Mouse (Mus musculus): ENCODE results near the gene Il7r. TPM values are rescaled to one million over a fixed set of nuclear protein-coding genes. Genes with fewer than 3 reads are reported as not detected.

Gene Il7r
- polyA plus RNA-seq (2012; rRNA removed), result 0.06 and 0.11 TPM in 2 replicates

DNA sequence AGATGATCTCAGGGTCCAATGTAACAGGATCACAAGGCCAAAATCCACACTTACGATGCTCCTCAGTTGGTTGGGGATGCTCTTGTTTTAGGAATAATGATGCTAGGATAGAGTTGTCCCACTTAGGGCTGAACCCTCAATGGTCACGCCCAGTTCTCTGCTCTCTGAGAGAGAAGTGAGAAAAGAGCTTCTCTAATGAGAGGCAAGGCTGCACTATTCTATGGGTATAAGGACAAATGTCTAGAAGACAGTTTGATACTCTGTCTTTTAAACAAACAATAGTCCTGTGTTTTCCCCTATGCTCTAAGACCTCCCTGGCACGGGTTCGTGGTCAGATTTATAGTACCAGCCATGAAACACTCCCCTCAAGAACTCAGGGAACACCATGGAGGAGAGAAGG, at the start of gene Il7r:
Il7r (minus strand) TSS at position 101 of the 400 bp plus-strand sequence.

Other genes starting within 250 kb of the Il7r start
- not detected in 2 replicates for gene Ugt3a2, start 194.6 kb downstream of the Il7r start, polyA plus RNA-seq (2012; rRNA removed)
- gene Capsl, start 94.1 kb downstream of the Il7r start, polyA plus RNA-seq (2012; rRNA removed), result 0.47 and 0.88 TPM in 2 replicates
- 0.34 and 0.59 TPM in 2 replicates for gene Spef2, start 218.7 kb upstream of the Il7r start, polyA plus RNA-seq (2012; rRNA removed)